Mouse (Mus musculus) E14TG2a.4 (cell line): ENCODE results near the gene Mettl17.

Experiments used
- H3K27me3 ChIP-seq: 2 replicates; pipeline ENCODE4 v1.6.1; 2014; ENCODE audit warnings: low read length, control low read depth; ENCODE audit not compliant: insufficient read depth
- H3K36me3 ChIP-seq: 2 replicates; pipeline ENCODE4 v1.6.1; 2014; ENCODE audit warnings: low read length, control low read depth; ENCODE audit not compliant: insufficient read depth
- H3K4me1 ChIP-seq: replicated peaks from 2 replicates; pipeline ENCODE4 v1.6.1; 2014; ENCODE audit warnings: low read depth, low read length, control low read depth
- H3K4me3 ChIP-seq: replicated peaks from 2 replicates; pipeline ENCODE4 v1.5.1; 2014; ENCODE audit warnings: mild to moderate bottlenecking, low read length
- H3K9me3 ChIP-seq: 2 replicates; pipeline ENCODE4 v1.6.1; 2014; ENCODE audit warnings: low read length, control low read depth
- CTCF ChIP-seq: conservative IDR thresholded peaks from 2 replicates; pipeline ENCODE4 v1.5.1; 2014; ENCODE audit warnings: low read length
- NANOG ChIP-seq: IDR thresholded peaks from 2 replicates; pipeline ENCODE4 v1.6.1; 2014; ENCODE audit warnings: borderline replicate concordance, low read length, mixed read lengths
- POU5F1 ChIP-seq: IDR thresholded peaks from 2 replicates; pipeline ENCODE4 v1.6.1; 2014; ENCODE audit warnings: low read length, borderline replicate concordance

The Mettl17 gene

GRCm38 (mm10) chr14:51893094-51893794 lies 8.6 kb downstream of the Mettl17 start:
- H3K9me3 ChIP-seq, result no peaks in the 10 kb centered on the region
- peaks cover 16% of the 10 kb centered on the region for H3K27me3 ChIP-seq
- H3K4me1 ChIP-seq, result peaks cover 42% of the 10 kb centered on the region
- H3K4me3 ChIP-seq, result 0 out of 2 replicates have a peak overlapping the region, but pooled peaks have one; percentile 3
- peaks cover 37% of the 10 kb centered on the region for H3K36me3 ChIP-seq
- TF ChIP-seq NANOG (no peak), CTCF (no peak), POU5F1 (no peak)

- Histone ChIP-seq H3K36me3 (peaks cover 31% of the 10 kb centered on the region), H3K27me3 (peaks cover 16% of the 10 kb centered on the region)
- TF ChIP-seq CTCF, result no peak
- TF ChIP-seq NANOG, result no peak
- TF ChIP-seq POU5F1, result no peak
Observed at GRCm38 (mm10) chr14:51893809-51894208, 9.2 kb downstream of the Mettl17 start.

GRCm38 (mm10) chr14:51895071-51895470 lies 10.4 kb downstream of the Mettl17 start:
- Histone ChIP-seq H3K9me3 (no peaks in the 10 kb centered on the region), H3K36me3 (peaks cover 19% of the 10 kb centered on the region), H3K27me3 (peaks cover 16% of the 10 kb centered on the region), H3K4me1 (peaks cover 45% of the 10 kb centered on the region), H3K4me3 (0 out of 2 replicates have a peak overlapping the region, but pooled peaks have one; percentile 4)
- TF ChIP-seq NANOG (no peak), POU5F1 (no peak), CTCF (no peak)

More at GRCm38 (mm10) chr14:51893809-51894208, 9.2 kb downstream of the Mettl17 start:
- H3K4me3 ChIP-seq, result 0 out of 2 replicates have a peak overlapping the region, but pooled peaks have one; percentile 3
- no peaks in the 10 kb centered on the region for H3K9me3 ChIP-seq
- peaks cover 42% of the 10 kb centered on the region for H3K4me1 ChIP-seq

DNA sequence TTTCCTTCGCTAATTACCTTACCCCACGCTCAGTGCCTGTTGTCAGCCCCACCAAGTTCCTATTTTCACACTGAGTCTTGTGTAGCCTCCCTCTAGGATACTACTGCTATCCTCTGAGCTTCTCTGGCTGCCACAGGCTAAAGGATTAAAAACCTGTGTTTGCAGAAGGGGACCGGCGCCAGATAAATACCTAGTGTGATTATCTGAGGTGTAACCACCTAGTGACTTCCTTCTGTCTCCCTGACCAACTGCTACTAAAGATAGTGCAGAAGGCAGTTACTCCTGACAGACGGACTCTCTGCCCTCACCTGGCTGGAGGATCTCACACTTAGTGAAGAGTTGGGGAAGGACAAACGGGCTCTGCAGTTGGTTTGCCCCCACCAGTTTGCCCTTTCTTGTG lies 11.4 kb downstream of the Mettl17 start:
- Histone ChIP-seq H3K9me3 (no peaks in the 10 kb centered on the region), H3K27me3 (peaks cover 16% of the 10 kb centered on the region), H3K4me1 (peaks cover 46% of the 10 kb centered on the region), H3K4me3 (no peak overlapping the region), H3K36me3 (peaks cover 9% of the 10 kb centered on the region)
- no peak for TF ChIP-seq NANOG
- no peak for TF ChIP-seq CTCF
- TF ChIP-seq POU5F1, result no peak

DNA sequence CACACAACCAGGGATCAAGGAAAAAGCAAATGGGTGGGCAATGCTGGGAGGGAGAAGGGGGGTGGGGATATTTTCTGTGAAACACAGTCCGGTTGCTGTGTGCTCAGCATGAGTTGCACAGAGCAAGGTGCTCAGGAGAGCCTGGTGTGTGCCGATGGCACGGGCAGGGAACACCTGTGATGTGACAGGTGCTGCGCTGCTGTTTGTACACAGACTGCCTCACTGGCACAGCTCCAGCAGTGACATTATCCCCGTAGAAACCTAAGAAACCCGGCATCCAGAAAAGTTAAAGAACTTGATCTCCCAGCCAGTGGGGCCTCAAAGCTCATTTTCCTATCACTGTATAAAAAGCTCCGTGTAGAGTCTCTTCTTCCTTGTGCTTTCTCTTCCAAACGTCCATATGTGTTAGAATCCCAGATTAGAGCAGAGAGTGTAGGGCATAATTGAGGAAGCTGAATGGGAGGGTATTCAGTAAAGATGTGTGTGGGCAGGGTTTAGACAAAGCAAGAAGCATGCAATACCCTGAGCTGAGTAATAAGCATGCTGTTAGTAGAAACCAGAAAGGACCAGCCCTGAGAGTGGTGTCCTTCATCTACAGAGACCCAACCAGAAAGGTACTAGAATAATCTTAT lies 12.0 kb downstream of the Mettl17 start:
- TF ChIP-seq CTCF (no peak), POU5F1 (no peak), NANOG (no peak)
- H3K4me1 ChIP-seq, result peaks cover 40% of the 10 kb centered on the region

DNA sequence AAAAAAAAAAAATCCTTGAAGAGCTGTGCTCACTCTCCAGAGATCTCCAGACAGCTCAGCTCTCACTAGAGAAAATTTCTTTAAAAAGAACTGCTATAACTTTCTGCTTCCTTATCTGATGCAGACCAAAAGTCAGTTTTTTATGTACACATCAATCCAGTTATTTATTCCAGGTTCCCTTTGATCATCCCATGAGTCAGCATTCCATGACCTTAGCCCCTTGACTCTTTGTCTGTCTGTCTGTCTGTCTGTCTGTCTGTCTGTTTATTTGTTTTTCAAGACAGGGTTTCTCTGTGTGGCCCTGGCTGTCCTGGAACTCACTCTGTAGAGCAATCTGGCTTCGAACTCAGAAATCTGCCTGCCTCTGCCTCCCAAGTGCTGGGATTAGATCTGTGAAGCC lies 14.7 kb downstream of the Mettl17 start:
- no peak overlapping the region for H3K4me3 ChIP-seq
- peaks cover 14% of the 10 kb centered on the region for H3K27me3 ChIP-seq
- no peak for TF ChIP-seq POU5F1
- H3K36me3 ChIP-seq, result no peaks in the 10 kb centered on the region
- peaks cover 30% of the 10 kb centered on the region for H3K4me1 ChIP-seq
- H3K9me3 ChIP-seq, result no peaks in the 10 kb centered on the region

More for the DNA sequence above, 12.0 kb downstream of the Mettl17 start:
- Histone ChIP-seq H3K36me3 (peaks cover 3% of the 10 kb centered on the region), H3K9me3 (no peaks in the 10 kb centered on the region), H3K27me3 (peaks cover 16% of the 10 kb centered on the region), H3K4me3 (no peak overlapping the region)

- Histone ChIP-seq H3K36me3 (peaks cover 30% of the 10 kb centered on the region), H3K27me3 (no peaks in the 10 kb centered on the region), H3K4me1 (peaks cover 21% of the 10 kb centered on the region), H3K9me3 (peaks cover 31% of the 10 kb centered on the region), H3K4me3 (no peak overlapping the region)
- TF ChIP-seq NANOG (no peak), POU5F1 (no peak), CTCF (peak; percentile 84)
Observed at GRCm38 (mm10) chr14:51902806-51903710, 18.4 kb downstream of the Mettl17 start.

DNA sequence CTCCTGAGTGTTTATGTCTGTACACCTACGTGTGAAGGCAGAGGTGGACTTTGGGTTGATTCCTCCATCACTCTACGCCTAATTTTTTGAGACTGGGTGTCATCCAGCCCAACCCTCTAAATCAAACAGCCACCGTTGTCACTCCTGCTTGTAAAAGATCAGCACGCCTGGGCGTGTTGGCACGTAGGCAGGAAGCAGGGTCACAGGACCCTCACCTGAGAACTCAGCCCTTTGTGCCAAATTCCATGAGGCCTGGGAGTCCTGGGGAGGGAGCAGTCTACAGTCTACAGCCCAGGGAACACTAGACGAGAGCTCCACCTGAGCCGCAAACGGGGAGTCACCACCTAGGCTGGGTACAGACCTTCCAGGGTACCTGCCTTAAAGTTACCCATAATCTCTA lies 19.1 kb downstream of the Mettl17 start:
- Histone ChIP-seq H3K4me3 (no peak overlapping the region), H3K4me1 (peaks cover 24% of the 10 kb centered on the region), H3K36me3 (peaks cover 37% of the 10 kb centered on the region), H3K27me3 (no peaks in the 10 kb centered on the region), H3K9me3 (peaks cover 35% of the 10 kb centered on the region)
- no peak for TF ChIP-seq CTCF
- no peak for TF ChIP-seq POU5F1
- no peak for TF ChIP-seq NANOG
